Mouse (Mus musculus): ENCODE data around the gene Ormdl3.
A peak's percentile ranks its signal among the peaks of the same experiment; 100 is the strongest.
"Not testable (repeated sequence)": the region's sequence is repeated elsewhere in the genome, so short reads cannot be mapped to it uniquely, and the experiment has no call there.

Gene Ormdl3

GRCm38 (mm10) chr11:98586892-98587563 lies at the start of gene Ormdl3:
TSS of gene Ormdl3 (minus strand) at chr11:98587368.
- peak; percentile 98 for DNase-seq

- peak in 1 of 2 experiments; percentile 15 for DNase-seq
These were observed 48.3 kb upstream of the Ormdl3 start for GRCm38 (mm10) chr11:98635312-98635970.

- no peak for DNase-seq
These were observed 43.5 kb upstream of the Ormdl3 start for GRCm38 (mm10) chr11:98630646-98631045.

- DNase-seq = no peak
These were observed 41.5 kb upstream of the Ormdl3 start for GRCm38 (mm10) chr11:98628706-98629105.

- no peak for DNase-seq
These were observed 38.6 kb upstream of the Ormdl3 start, which contains the start of the genes Gm12355 and Gsdma3 for GRCm38 (mm10) chr11:98625611-98626410. TSS of gene Gm12355 (minus strand) at chr11:98625661. TSS of gene Gsdma3 (plus strand) at chr11:98626360.

- DNase-seq = not testable (repeated sequence)
These were observed 37.2 kb upstream of the Ormdl3 start for GRCm38 (mm10) chr11:98624381-98624780.

- DNase-seq = not testable (repeated sequence)
These were observed 36.8 kb upstream of the Ormdl3 start for GRCm38 (mm10) chr11:98623981-98624380.

- DNase-seq = no peak
These were observed 33.6 kb upstream of the Ormdl3 start for GRCm38 (mm10) chr11:98620791-98621190.

GRCm38 (mm10) chr11:98606763-98607162 lies 19.6 kb upstream of the Ormdl3 start:
- DNase-seq = peak in 1 of 2 experiments; percentile 32

GRCm38 (mm10) chr11:98604911-98605310 lies 17.7 kb upstream of the Ormdl3 start:
- not testable (repeated sequence) for DNase-seq

GRCm38 (mm10) chr11:98603953-98604352 lies 16.8 kb upstream of the Ormdl3 start:
- no peak for DNase-seq

- peak in 1 of 2 experiments; percentile 38 for DNase-seq
These were observed 15.0 kb upstream of the Ormdl3 start for GRCm38 (mm10) chr11:98602090-98602690.

GRCm38 (mm10) chr11:98599291-98599690 lies 12.1 kb upstream of the Ormdl3 start:
- no peak for DNase-seq

GRCm38 (mm10) chr11:98598851-98599290 lies 11.7 kb upstream of the Ormdl3 start:
- DNase-seq = peak; percentile 30 to 39

- peak in 1 of 2 experiments; percentile 29 for DNase-seq
These were observed 10.8 kb upstream of the Ormdl3 start, which contains the start of gene Lrrc3c for GRCm38 (mm10) chr11:98597991-98598390. TSS of gene Lrrc3c (plus strand) at chr11:98598291.

GRCm38 (mm10) chr11:98597363-98597762 lies 10.2 kb upstream of the Ormdl3 start:
- peak; percentile 44 to 58 for DNase-seq

- DNase-seq = no peak
These were observed 8.8 kb upstream of the Ormdl3 start for GRCm38 (mm10) chr11:98595955-98596354.

- no peak for DNase-seq
These were observed 8.3 kb upstream of the Ormdl3 start for GRCm38 (mm10) chr11:98595473-98595872.

- no peak for DNase-seq
These were observed 7.9 kb upstream of the Ormdl3 start for GRCm38 (mm10) chr11:98595021-98595420.

- DNase-seq = no peak
These were observed 3.6 kb upstream of the Ormdl3 start for GRCm38 (mm10) chr11:98590548-98591445.

- no peak for DNase-seq
These were observed 2.1 kb upstream of the Ormdl3 start for GRCm38 (mm10) chr11:98589306-98589705.
